Comparison of ENCODE assay signal across 12 mouse cellular contexts in the genomic region with DNA sequence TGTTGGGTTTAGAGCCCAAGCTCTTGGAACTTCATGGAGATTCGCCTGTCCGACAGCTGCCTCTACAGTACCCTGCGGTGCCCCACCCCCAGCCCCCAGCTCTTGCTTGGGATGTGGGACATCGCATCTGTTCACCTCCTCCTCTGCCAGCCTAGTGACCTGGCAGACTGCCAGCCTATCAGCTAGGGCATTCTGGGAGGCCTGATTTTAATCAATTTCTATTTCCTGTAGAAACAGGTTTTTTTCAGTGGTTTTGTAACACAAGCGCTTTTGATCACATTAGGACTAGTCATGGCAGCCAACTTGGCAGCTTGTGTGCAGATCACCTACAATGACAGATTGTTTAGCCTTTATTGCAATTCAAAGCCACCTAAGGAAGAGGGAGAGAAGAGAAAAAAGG.
DNase-seq lines count a peak whose midpoint lies in the region; ATAC-seq and TF ChIP-seq lines count a peak whose summit lies in the region.
"Had no signal": no experiment of that assay in that cellular context is flagged by ENCODE, and none has a peak within 500 bp of the region (broad histone marks: within the 10 kb centered on the region; RNA-seq: fewer than 3 reads in every experiment).

No protein-coding gene starts in this region.

- H3K27me3 ChIP-seq in embryonic facial prominence, embryonic 14.5 days (replicated peaks; ENCODE audit: control insufficient read depth, insufficient read depth, low read length) = no peaks in the 10 kb centered on the region
- no peaks in the 10 kb centered on the region for H3K27me3 ChIP-seq in liver, embryonic 11.5 days (replicated peaks; ENCODE audit: control insufficient read depth, insufficient read depth, low read length)
- H3K27me3 ChIP-seq: heart, embryonic 15.5 days; lung, embryonic 15.5 days had no signal

- H3K4me2 ChIP-seq in embryonic facial prominence, embryonic 14.5 days (ENCODE audit: low read depth, low read length) = no peak overlapping the region
- no peak overlapping the region for H3K4me2 ChIP-seq in liver, embryonic 11.5 days
- H3K4me2 ChIP-seq: heart, embryonic 15.5 days; lung, embryonic 15.5 days had no signal

- H3K9me3 ChIP-seq in embryonic facial prominence, embryonic 14.5 days (ENCODE audit: control insufficient read depth, low read length) = peaks cover 9% of the 10 kb centered on the region
- H3K9me3 ChIP-seq in liver, embryonic 11.5 days (ENCODE audit: control insufficient read depth, low read length) = no peaks in the 10 kb centered on the region
- H3K9me3 ChIP-seq: heart, embryonic 15.5 days; lung, embryonic 15.5 days had no signal

- intact Hi-C loops in left cerebral cortex, adult 2 months (cut with DNase I) = no loop called here

- TF ChIP-seq CTCF in left cerebral cortex, adult 2 months (IDR thresholded peaks at IDR 0.05) = no peak

- no peak overlapping the region for H3K9ac ChIP-seq in embryonic facial prominence, embryonic 14.5 days (ENCODE audit: low read depth, low read length)
- H3K9ac ChIP-seq in liver, embryonic 11.5 days (ENCODE audit: low read depth, low read length) = no peak overlapping the region
- H3K9ac ChIP-seq: heart, embryonic 15.5 days; lung, embryonic 15.5 days had no signal

- ATAC-seq in embryonic facial prominence, embryonic 14.5 days (ENCODE audit: low read depth) = no peak
- no peak for ATAC-seq in liver, embryonic 11.5 days (replicated peaks; ENCODE audit: low FRiP score)
- no peak for ATAC-seq in megakaryocyte progenitor cell, adult 5-6 weeks (replicated peaks; ENCODE audit: poor library complexity)

- 48% methylated on average over 5 of the region's 5 CpGs for WGBS in embryonic facial prominence, embryonic 14.5 days
- 84% methylated on average over 5 of the region's 5 CpGs for WGBS in liver, embryonic 11.5 days

- DNase-seq in left cerebral cortex, adult 2 months (ENCODE audit: extremely low spot score in 1 of 2, low spot score in 2 of 2) = peak in 1 of 2 experiments; percentile 30
- no peak for DNase-seq in left cerebral cortex, adult 11 months (ENCODE audit: low spot score)
- DNase-seq in cerebellum, adult 11-12 months = peak; percentile 3
- peak; percentile 62 for DNase-seq in embryonic facial prominence, embryonic 14.5 days (ENCODE audit: low spot score)
- DNase-seq in layer of hippocampus, postnatal 14 days (ENCODE audit: low spot score in 2 of 2) = peak; percentile 51 to 61
- DNase-seq in liver, embryonic 11.5 days (ENCODE audit: low spot score) = no peak
- DNase-seq in gastrocnemius, adult 8-10 months (ENCODE audit: low spot score in 2 of 2) = no peak
- DNase-seq: thymus, postnatal 14 days had no signal

- peaks cover 6% of the 10 kb centered on the region for H3K4me1 ChIP-seq in embryonic facial prominence, embryonic 14.5 days (ENCODE audit: control insufficient read depth, insufficient read depth, low read length)
- H3K4me1 ChIP-seq in liver, embryonic 11.5 days (replicated peaks; ENCODE audit: control insufficient read depth, insufficient read depth, low read length) = no peaks in the 10 kb centered on the region
- H3K4me1 ChIP-seq: heart, embryonic 15.5 days; lung, embryonic 15.5 days had no signal

- peak overlapping the region; percentile 7 for H3K27ac ChIP-seq in left cerebral cortex, adult 2 months
- H3K27ac ChIP-seq in embryonic facial prominence, embryonic 14.5 days (replicated peaks; ENCODE audit: low read depth, low read length) = no peak overlapping the region
- H3K27ac ChIP-seq in liver, embryonic 11.5 days (ENCODE audit: low read depth, low read length) = no peak overlapping the region
- H3K27ac ChIP-seq: heart, embryonic 15.5 days; lung, embryonic 15.5 days had no signal

- H3K36me3 ChIP-seq in embryonic facial prominence, embryonic 14.5 days (ENCODE audit: control insufficient read depth, insufficient read depth, low read length) = no peaks in the 10 kb centered on the region
- no peaks in the 10 kb centered on the region for H3K36me3 ChIP-seq in liver, embryonic 11.5 days (ENCODE audit: control insufficient read depth, insufficient read depth, low read length)
- H3K36me3 ChIP-seq: heart, embryonic 15.5 days; lung, embryonic 15.5 days had no signal

- H3K4me3 ChIP-seq in left cerebral cortex, adult 2 months = no peak overlapping the region
- H3K4me3 ChIP-seq in embryonic facial prominence, embryonic 14.5 days (ENCODE audit: low read depth, low read length) = no peak overlapping the region
- no peak overlapping the region for H3K4me3 ChIP-seq in liver, embryonic 11.5 days (ENCODE audit: low read depth, low read length)
- H3K4me3 ChIP-seq: erythroblast, embryonic 14.5 days; heart, embryonic 15.5 days; lung, embryonic 15.5 days had no signal

Comparison
In these comparisons a context has a peak if more than half of its experiments do, and no peak if none do; other contexts are left out.
1. DNase-seq: peak in cerebellum, adult 11-12 months (single experiment), embryonic facial prominence, embryonic 14.5 days (single experiment) and layer of hippocampus, postnatal 14 days (2 of 2); none in left cerebral cortex, adult 11 months (single experiment), liver, embryonic 11.5 days (single experiment) and gastrocnemius, adult 8-10 months (0 of 2).